Mouse (Mus musculus): ENCODE results near the gene Zfp668.
"Not testable (repeated sequence)": the region's sequence is repeated elsewhere in the genome, so short reads cannot be mapped to it uniquely, and the experiment has no call there.

The Zfp668 gene

DNA sequence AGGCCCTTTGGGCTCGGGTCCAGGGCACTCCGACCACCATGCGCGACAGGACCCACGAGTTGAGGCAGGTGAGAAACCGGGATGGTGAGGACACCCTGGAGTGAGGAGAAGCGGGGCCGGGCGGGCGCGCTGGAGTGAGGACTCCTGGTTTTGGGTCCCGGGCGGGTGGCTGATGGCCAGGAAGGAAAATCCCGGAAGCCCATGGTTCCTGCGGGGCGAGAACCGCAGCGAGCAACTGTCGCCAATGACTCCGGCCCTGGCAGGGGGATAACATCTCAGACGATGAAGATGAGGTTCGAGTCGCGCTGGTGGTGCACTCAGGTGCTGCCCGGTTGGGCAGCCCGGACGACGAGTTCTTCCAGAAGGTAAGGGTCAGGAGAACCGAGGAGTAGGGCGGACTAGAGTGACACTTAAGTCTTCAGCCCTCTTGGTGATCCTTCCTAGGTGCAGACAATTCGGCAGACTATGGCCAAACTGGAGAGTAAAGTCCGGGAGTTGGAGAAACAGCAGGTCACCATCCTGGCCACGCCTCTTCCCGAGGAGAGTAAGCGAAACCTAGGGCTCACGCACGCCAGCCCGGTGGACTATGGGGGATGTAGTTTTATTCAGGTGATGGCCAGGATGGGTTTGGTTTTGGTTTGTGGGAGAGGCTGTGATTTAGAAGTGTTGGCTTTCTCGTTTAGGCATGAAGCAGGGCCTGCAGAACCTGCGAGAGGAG is 34.5 kb downstream of the Zfp668 start:
- DNase-seq (ENCODE audit: low spot score in 2 of 2): peak; percentile 86 to 89

DNA sequence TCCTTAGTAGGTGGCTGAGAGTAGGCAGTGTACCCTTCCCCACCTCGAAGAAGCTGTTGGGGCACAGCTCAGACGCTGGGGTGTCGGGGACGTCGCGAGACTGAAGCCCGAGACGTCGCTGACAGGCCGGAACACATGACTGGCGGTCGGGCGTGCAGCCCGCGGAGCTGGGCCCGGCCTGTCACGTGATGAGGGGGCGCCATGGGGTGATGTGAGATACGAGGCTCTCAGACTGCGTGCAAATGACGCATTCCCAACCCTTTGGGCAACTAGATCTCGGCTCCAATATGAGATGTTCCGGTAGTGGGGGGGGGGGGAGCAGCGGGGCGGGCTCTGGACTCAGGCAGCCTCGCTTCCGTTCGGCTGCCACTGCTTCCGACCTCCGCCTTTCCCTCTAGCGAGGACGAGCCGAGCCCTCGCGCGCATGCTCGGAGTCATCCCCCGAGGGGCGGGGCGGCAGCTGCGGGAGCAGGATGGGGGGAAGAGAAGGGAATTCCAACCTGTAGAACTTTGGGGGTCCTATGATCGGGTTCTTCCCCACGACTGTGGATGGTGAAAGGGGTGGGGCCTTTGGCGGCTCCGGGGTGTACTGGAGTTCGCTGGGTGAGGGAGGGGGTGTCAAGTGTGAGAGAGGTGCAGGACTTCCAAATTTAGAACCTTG is 35.2 kb downstream of the Zfp668 start:
- DNase-seq (ENCODE audit: low spot score in 2 of 2): peak; percentile 98 to 99

DNA sequence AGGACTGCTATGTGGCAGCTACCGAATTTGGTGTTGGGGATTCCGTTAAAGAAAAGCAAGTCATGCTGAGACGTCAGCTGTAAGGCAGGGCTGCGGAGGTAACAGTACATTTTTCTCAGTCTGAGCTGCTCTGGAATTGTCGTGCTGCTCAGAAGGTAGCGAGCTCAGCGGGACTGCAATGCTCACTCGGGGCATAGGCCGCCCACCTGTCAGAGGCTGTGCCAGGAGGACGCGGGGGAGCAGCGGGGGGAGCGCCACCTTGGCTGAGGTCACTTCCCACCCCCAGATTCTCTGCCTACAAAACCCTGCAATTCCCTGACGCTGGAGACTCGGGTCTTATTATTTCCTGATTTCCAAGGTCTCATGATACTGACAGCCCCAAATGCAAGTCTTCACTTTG is 35.7 kb downstream of the Zfp668 start:
- peak; percentile 73 to 83 for DNase-seq (ENCODE audit: low spot score in 2 of 2)

DNA sequence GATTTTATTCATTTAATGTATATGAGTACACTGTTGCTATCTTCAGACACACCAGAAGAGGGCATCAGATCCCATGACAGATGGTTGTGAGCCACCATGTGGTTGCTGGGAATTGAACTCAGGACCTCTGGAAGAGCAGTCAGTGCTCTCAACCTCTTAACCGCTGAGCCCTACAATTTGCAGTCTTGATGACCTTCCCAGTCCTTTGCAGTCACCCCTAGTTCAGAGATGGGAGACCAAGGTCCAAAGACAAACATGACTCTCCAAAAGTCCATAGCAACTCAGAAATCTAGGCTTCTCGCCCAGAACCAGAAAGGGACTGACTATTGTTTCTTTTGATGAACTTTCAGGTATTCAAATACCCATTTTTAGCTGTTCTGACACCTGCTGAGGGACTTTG is 36.6 kb downstream of the Zfp668 start:
- not testable (repeated sequence) for DNase-seq (ENCODE audit: low spot score in 2 of 2)

DNA sequence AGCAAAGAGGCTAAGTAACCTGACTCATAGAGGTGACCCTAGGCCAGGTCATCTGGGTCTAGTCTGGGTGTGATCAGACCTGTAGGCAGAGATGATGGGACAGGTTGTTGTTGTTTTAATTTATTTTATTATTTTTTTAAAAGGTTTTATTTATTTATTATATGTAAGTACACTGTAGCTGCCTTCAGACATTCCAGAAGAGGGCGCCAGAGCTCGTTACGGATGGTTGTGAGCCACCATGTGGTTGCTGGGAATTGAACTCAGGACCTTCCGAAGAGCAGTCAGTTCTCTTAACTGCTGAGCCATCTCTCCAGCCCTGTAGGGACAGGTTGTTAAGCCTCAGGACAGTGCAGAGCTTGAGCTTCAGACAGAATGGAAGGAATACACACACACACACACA is 38.8 kb downstream of the Zfp668 start:
- DNase-seq (ENCODE audit: low spot score in 2 of 2): not testable (repeated sequence)

DNA sequence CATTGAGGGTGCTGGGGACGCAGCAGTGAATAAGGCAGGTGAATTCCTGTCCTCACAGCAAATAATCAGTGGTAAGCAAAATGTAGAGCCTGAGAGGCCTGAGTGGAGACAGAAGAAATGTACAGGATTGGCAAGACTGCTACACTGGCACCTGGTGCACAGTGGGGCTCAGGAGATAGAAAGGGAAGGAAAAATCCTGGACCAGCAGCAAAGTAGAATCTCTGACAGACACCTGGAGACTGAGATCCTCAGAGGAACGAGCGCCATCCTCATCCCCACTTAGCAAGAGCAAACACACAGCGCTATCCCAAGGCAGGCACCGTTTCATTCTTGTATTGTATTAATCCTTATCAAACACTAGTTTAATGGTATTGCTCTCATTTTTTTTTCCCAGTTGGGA is 39.2 kb downstream of the Zfp668 start:
- no peak for DNase-seq (ENCODE audit: low spot score in 2 of 2)

DNA sequence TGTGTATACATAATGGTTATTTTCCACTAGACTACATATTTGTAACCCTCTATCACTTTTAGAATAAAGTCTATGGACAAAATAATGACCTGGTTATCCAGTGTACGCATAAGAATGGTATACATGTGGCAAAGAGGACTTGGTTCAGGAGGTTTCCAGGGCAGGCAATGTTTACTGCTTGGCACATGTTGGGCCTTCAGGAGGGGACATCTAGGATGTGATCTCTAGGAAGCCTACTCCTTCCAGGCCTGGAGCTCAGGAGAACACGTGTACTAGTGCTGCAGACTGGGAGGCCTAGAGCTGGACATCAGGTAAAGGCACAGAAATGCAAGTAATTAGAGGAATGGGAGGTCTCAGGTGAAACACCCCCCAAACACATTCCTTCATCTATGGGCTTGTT is 41.1 kb downstream of the Zfp668 start:
- no peak for DNase-seq (ENCODE audit: low spot score in 2 of 2)

DNA sequence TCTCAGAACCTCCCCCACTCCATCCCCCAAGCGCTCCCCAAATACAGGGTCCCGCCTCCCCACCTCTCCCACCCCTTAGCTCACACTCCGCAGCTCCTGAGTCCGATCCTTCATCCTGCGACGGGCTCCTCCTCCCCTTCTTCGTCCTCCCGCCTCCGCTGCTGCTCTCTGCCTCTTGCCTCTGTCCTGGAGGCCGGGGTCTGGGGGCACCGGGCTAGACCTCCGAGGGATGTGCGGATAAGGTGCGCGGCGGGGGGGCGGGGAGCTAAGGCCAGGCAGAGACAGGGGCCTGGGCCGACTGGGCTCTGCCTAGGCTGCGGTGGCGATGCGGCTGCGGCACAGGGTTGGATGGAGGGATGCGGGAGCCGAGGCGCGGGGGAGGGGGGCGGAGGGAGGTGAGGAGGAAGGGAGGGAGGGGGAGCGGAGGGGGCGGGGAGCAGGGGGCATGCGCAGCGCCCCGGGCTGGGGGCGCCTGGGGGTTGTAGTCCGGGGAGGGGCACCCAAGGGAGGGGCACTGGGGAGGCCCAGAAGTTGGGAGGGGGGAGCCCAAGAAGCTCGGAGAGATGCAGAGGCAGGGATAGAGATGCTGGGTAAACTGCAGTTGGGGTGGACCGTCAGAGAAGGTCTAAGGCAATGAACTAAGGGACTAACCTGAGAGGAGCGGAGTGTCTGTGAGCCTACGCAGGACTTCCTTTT is 52.3 kb downstream of the Zfp668 start, which contains the start of the genes Stx4a and Stx1b:
TSS of gene Stx4a (plus strand) at position 119 of the 696 bp plus-strand sequence.
TSS of gene Stx1b (minus strand) at position 374 of the 696 bp plus-strand sequence.
- peak; percentile 85 to 89 for DNase-seq (ENCODE audit: low spot score in 2 of 2)

DNA sequence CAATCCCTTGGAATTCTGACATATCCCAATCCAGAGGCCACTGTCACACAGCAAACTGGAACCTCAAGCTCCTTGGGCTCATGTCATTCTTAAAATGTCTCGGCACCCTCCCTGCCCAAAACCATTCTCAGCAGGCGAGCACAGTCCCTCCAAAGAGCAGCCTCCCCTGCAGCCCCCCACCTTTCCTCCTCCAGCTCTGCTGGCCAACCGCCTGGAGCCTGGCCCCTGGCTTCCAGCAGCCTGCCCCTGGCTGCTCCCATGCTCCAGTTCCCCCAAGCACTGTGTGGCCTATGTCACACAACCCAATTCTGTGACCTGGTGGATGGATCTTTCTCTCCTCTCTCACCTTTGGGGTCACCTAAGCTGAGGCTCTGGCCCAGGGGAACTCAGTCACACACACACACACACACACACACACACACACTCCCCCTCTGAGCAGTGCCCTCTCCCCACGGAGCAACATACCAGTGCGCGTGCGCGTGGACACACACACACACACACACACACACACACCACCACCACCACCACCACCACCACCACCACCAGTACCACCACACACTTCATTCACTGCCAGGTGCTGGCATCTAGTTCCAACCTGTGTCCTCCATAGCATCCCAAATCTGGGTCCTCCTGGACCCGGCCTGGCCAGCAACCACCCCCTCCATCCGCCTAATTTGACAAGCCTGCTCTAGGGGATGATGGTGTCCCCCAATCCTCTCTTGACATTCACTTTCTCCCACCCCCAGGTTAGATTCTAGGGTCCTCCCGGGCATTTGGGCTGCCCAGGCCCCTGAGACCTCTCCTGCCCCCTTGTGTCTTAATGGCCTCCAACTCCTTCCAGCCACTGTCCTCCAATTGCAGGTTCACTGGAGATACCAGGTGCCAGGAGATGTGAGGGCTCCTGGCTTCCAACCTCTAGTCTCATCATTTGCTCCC is 53.1 kb downstream of the Zfp668 start:
- peak in 1 of 2 experiments; percentile 59 for DNase-seq (ENCODE audit: low spot score in 2 of 2)

DNA sequence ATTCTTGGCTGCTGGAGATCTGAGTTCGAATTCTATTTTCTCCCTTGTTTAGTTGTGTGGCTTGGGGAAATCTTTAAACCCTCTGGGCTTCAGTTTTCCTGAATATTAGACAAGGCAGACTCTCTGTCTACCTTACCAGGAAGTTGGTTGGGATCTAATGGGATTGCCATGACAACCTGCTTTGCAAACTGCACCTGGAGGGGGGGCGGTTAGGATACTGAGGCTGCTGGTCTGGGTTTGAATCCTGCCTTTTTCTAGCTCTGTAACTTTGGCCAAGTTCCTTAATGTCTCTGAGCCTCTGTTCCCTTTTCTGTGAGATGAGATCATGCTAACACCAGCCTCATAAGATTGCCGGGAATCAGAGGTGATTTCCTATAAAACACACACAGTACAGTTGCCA is 54.1 kb downstream of the Zfp668 start:
- DNase-seq (ENCODE audit: low spot score in 2 of 2): no peak

DNA sequence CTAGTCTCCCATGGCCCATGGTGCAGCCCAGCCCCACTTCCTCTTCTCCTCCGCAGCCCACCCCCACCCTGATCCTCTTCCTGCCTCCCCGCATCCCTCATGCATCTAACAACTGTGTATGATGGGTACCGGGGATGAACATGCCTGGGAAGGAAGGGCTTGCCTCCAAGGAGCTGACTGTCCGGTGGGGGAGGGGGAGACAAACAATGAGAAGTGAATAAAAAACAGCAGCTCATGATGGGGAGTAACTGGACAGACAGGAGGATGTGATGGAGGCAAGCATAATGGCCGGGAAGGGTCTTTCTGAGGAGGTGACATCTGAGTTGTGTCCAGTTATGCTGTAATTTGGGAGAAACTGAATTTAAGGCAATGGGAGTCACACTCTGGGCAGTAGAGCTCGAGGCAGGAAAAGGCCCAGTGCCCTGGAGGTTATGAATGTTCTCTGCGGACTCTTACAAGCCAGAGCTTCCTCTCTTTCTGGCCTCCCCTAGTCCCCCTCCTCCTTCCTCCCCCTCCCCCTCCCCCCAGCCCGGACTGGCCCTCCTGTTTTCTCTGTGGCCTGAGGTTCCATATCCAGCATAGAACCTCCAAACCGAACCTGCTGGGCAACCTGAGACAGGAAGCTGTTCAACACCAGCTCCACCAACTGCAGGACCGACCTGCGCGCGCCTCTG is 55.7 kb downstream of the Zfp668 start:
- DNase-seq (ENCODE audit: low spot score in 2 of 2): no peak

DNA sequence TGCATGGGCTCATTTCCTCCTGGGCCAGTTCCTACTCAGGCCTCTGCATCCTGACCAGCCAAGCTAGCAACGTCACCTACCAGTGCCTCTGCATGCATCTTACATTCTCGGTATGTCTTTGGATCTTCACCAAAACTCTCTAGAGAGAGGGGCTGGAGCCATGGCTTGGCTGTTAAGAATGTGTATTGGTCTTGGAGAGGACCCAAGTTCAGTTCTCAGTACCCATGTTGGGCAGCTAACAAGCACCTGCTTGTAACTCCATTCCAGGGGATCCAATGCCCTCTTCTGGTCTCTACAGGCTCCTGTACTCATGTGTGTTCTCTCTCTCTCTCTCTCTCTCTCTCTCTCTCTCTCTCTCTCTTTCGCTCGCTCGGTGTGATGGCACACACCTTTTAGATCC is 58.9 kb downstream of the Zfp668 start:
- no peak for DNase-seq (ENCODE audit: low spot score in 2 of 2)

DNA sequence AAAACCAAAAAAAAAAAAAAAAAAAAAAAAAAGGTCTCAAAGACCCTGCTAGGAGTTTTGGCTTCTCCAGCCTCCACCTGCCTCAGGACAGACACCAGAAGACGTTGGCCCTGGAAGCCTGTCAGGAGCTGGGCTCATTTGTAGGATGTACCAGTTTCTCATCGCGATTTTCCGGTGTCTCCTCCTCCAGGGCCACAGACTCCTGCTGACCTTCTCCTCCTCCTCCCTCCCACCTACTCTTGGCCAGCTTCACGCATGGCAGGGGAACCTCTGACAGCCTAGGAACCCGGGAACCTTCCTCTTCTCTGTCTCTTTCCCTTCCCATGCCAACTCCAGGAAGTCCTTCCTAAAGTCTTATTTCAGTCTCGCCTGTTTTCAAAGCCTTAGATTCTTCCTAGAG is 59.6 kb downstream of the Zfp668 start:
- peak in 1 of 2 experiments; percentile 27 for DNase-seq (ENCODE audit: low spot score in 2 of 2)

DNA sequence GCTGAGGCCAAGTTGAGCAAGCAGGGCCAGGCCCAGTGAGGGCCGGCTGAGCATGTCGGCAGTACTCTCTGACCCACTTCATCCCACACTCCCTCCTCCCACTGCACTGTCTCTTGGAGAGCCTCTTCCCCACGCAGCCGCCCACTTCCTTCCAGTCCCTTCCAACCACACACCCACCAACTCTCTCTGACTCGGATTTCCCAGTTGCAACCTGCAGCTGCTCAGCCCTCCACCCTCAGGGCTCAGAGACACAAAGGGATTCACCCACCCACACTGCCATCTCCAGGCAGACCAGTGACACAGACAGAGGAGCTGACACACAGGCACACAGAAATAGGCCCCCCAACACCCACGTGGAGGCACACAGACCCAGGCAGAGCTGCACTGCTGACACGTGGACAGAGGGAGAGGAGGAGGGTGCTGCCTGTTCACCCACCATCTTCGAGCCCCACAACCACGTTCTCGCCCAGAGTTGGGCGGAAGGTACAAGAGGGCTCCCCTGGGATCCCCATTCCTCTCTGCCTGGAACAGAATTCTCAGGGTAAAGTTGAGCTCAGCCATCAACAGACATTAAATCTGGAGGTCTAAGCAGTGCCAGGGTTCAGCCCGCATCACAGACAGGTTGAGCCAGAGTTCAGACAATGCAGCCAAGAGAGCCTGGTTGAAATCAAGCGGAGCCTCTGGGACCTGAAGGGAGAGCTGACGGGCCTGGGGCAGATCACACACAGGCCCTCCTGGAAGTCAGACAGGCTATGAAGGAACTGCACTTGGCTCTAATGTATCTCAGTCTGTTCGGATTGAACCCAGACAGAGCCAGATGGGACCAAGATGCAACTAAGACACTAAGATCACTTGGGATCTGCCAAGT is 60.4 kb downstream of the Zfp668 start:
- peak; percentile 72 to 85 for DNase-seq (ENCODE audit: low spot score in 2 of 2)

DNA sequence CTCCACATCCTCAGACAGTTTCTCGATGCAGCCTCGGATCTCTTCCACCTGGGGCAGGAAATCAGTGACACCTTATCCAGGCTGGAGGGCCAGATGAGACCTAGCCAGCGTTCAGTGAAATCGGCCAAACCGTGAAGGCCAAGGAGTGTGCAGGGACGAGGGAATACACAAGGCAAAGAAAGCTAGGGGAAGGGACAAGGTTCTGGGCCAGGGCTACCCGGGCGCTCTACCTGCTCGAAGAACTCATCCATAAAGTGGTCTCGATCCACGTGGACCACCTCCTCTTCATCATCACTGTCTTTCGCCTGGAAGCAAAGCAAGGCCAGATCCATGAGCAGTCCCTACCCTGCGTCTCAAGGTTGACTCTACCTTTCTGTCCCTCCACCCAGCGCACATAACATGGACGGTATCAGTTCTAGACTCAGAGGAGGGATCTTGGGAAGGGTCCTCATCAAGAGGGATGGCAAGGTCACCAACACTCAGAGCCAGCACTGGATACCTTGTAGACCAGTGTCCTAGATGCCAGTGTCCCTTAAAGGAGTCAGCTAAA is 61.4 kb downstream of the Zfp668 start:
- DNase-seq (ENCODE audit: low spot score in 2 of 2): peak in 1 of 2 experiments; percentile 30

DNA sequence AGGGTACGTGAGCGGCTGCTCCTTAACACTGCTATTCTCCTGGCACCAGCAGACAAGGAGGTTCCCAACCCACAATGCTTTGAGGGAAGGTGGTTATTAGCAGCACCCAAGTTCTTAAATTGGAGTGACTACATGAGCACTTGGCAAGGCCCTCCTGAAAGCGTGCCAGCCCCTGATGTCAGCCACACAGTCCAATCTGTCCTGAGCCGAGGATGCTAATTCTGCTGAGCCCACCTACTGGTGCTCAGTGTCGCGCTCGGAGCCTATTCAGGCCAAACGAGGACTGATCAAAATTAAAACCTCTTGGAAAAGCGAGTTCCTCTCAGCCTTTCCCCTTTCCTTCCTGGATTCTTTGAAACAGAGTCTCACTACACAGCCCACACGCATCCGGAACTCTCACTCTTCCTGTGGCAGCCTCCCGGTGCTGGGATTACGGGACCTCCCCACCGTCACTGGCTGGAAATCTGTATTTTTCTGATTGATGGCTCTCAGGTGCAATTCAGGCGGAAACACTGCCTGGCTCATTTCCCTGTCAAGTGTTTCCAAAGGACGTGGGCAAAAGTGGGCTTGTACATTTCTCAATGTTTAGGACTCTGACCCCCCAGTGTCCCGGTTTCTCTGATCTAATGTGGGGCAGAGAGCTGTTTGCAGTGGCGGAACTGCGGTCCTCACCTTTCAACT is 62.2 kb downstream of the Zfp668 start:
- peak; percentile 85 to 88 for DNase-seq (ENCODE audit: low spot score in 2 of 2)

DNA sequence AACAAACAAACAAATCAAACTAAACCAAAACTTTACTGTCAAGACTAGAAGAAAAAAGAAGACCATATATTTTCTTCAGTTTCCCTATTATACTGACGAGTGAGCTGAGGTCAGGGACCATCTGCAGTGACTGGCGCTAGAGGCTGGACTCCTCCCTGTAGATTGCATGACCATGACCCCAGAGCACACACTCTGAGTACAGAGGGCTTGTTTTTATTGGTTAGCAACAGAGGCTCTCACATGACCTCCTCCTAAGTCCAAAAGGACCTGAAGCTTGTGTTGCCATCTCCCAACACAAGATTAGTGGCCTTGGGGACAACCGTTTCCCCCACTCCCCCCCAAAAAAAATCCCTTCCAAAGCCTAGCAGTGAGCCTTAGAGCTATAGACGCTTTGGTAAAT is 62.8 kb downstream of the Zfp668 start:
- DNase-seq (ENCODE audit: low spot score in 2 of 2): no peak

Measured in right cerebral cortex, postnatal 10 days (tissue).